Mouse (Mus musculus): Measurements from ENCODE around the gene Ptprg.

GRCm38 (mm10) chr14:12162331-12162854 is 609.1 kb downstream of the Ptprg start:
- TF ChIP-seq POLR2A (IDR thresholded peaks at IDR 0.05; ENCODE audit: low read depth, low read length) = no peak
- no peak for TF ChIP-seq CTCF (IDR thresholded peaks at IDR 0.05; ENCODE audit: borderline replicate concordance, insufficient read depth, low read length)

All from embryonic fibroblast, embryonic 13.5 days (primary cell).